Mouse (Mus musculus): ENCODE results near the gene Fgfr2.

DNA sequence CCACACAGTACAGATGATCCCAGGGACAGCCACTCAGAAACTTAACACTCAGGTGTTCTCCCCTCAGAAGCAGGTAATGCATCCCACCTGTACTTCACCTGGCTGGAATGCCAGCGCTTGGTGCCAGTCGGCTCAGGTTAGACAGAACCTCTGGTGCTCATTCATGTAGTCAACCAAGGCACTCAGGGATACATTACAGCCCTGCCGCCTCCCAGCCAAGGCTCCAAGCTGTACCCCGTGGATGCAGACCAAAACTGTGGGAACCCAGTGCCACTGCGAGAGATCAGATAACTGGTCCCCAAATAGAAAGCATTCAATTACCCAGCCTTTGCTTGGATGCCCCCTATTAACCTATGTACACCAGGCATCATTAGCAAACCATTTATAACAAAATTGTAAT lies 846.9 kb downstream of the Fgfr2 start:
- TF ChIP-seq CTCF (IDR thresholded peaks at IDR 0.05; ENCODE audit: extremely low read depth, insufficient read length, insufficient replicate concordance, low read depth, low read length) (no peak), POLR2A (IDR thresholded peaks at IDR 0.05; ENCODE audit: low read depth, low read length) (no peak)

All from small intestine, adult 2 months (tissue).